Mouse (Mus musculus) bone marrow, adult 2 months (tissue): ENCODE measurements around the gene Prok2.

Experiments
- CTCF ChIP-seq: fragments of 200-500 bp; IDR thresholded peaks from 2 replicates; pipeline ENCODE4 v1.5.1; 2011; ENCODE audit warnings: low read length, control low read depth; ENCODE audit not compliant: control insufficient read depth, insufficient read depth
- POLR2A ChIP-seq: fragments of 200-500 bp; IDR thresholded peaks from 2 replicates; pipeline ENCODE4 v1.6.1; 2011; ENCODE audit warnings: low read depth, mild to moderate bottlenecking, control low read depth, low read length, borderline replicate concordance; ENCODE audit not compliant: control insufficient read depth

- TF ChIP-seq POLR2A (no peak), CTCF (no peak)
Observed at GRCm38 (mm10) chr6:99683974-99684373, 42.2 kb downstream of the Prok2 start.
